9 mouse cellular contexts compared by ENCODE assay signal in the genomic region with DNA sequence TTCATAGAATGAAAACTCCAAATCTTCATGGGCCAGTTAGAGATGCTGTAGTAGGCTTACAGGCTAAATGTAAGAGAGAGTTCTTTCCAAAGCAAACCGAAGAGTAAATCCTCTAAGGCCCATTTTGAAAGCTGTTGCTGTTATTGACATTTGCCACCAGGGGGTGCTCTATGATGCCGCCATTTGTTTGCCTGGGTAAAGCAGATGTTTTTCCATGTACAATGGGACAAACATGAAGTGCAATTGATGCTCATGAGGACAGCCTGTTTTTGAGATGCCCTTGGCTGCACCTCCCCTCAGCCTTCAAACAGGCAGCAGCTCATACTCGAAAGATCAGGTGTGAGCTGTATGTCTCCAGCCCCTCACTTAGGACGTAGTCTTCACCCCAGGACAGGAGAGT.
DNase-seq lines count a peak whose midpoint lies in the region; ATAC-seq and TF ChIP-seq lines count a peak whose summit lies in the region.
"Had no signal": no experiment of that assay in that cellular context is flagged by ENCODE, and none has a peak within 500 bp of the region (broad histone marks: within the 10 kb centered on the region; RNA-seq: fewer than 3 reads in every experiment).

No protein-coding gene starts in this region.

- H3K4me3 ChIP-seq in embryonic facial prominence, embryonic 14.5 days (ENCODE audit: low read depth, low read length), result no peak overlapping the region
- no peak overlapping the region for H3K4me3 ChIP-seq in lung, postnatal 0 days (ENCODE audit: low read depth, low read length)
- H3K4me3 ChIP-seq: heart, embryonic 13.5 days had no signal

- H3K9ac ChIP-seq in embryonic facial prominence, embryonic 14.5 days (ENCODE audit: low read depth, low read length), result no peak overlapping the region
- H3K9ac ChIP-seq in lung, postnatal 0 days (replicated peaks; ENCODE audit: low read depth), result no peak overlapping the region
- H3K9ac ChIP-seq: heart, embryonic 13.5 days had no signal

- no peaks in the 10 kb centered on the region for H3K9me3 ChIP-seq in embryonic facial prominence, embryonic 14.5 days (ENCODE audit: control insufficient read depth, low read length)
- H3K9me3 ChIP-seq in lung, postnatal 0 days (ENCODE audit: low read length), result no peaks in the 10 kb centered on the region
- H3K9me3 ChIP-seq: heart, embryonic 13.5 days had no signal

- TF ChIP-seq CTCF in lung, postnatal 0 days (IDR thresholded peaks at IDR 0.05), result peak; percentile 91

- H3K4me1 ChIP-seq in embryonic facial prominence, embryonic 14.5 days (ENCODE audit: control insufficient read depth, insufficient read depth, low read length), result no peaks in the 10 kb centered on the region
- H3K4me1 ChIP-seq in lung, postnatal 0 days (ENCODE audit: insufficient read depth, low read depth, low read length), result peaks cover 5% of the 10 kb centered on the region; the same call in 1 of the 2 replicates

- no peak overlapping the region for H3K27ac ChIP-seq in embryonic facial prominence, embryonic 14.5 days (replicated peaks; ENCODE audit: low read depth, low read length)
- no peak overlapping the region for H3K27ac ChIP-seq in lung, postnatal 0 days (ENCODE audit: low read length)
- H3K27ac ChIP-seq: heart, embryonic 13.5 days had no signal

- H3K27me3 ChIP-seq in embryonic facial prominence, embryonic 14.5 days (replicated peaks; ENCODE audit: control insufficient read depth, insufficient read depth, low read length), result peaks cover 36% of the 10 kb centered on the region
- peaks cover 17% of the 10 kb centered on the region for H3K27me3 ChIP-seq in lung, postnatal 0 days (replicated peaks; ENCODE audit: insufficient read depth, low read length)

- 42% methylated on average over 4 of the region's 4 CpGs for WGBS in embryonic facial prominence, embryonic 14.5 days
- 47% methylated on average over 4 of the region's 4 CpGs for WGBS in lung, postnatal 0 days

- no peak for ATAC-seq in CD4-positive, CD25-positive, alpha-beta regulatory T cell, adult 4 months
- no peak for ATAC-seq in embryonic facial prominence, embryonic 14.5 days (ENCODE audit: low read depth)
- no peak for ATAC-seq in lung, postnatal 0 days

- peak; percentile 82 for DNase-seq in CD4-positive, CD25-positive, alpha-beta regulatory T cell, adult 2 months (ENCODE audit: low read depth, low spot score)
- DNase-seq in layer of hippocampus, postnatal 10 days (ENCODE audit: low spot score in 2 of 2), result peak; percentile 56 to 68
- no peak for DNase-seq in layer of hippocampus, adult 11-12 months (ENCODE audit: low spot score)
- DNase-seq in adipocyte (ENCODE audit: low spot score), result peak; percentile 75
- peak; percentile 35 for DNase-seq in embryonic facial prominence, embryonic 14.5 days (ENCODE audit: low spot score)
- DNase-seq in lung, postnatal 0 days (ENCODE audit: low spot score), result peak; percentile 64
- DNase-seq in telencephalon, adult 2 months (ENCODE audit: low read depth, low spot score), result peak; percentile 40

- H3K4me2 ChIP-seq in embryonic facial prominence, embryonic 14.5 days (ENCODE audit: low read depth, low read length), result no peak overlapping the region
- H3K4me2 ChIP-seq in lung, postnatal 0 days (replicated peaks; ENCODE audit: low read depth, low read length), result no peak overlapping the region
- H3K4me2 ChIP-seq: heart, embryonic 13.5 days had no signal

- H3K36me3 ChIP-seq in embryonic facial prominence, embryonic 14.5 days (ENCODE audit: control insufficient read depth, insufficient read depth, low read length), result no peaks in the 10 kb centered on the region
- no peaks in the 10 kb centered on the region for H3K36me3 ChIP-seq in lung, postnatal 0 days (ENCODE audit: insufficient read depth, low read length)
- H3K36me3 ChIP-seq: heart, embryonic 13.5 days had no signal

- no peak for TF ChIP-seq EP300 in lung, postnatal 0 days (IDR thresholded peaks at IDR 0.05)
